Mouse (Mus musculus): Measurements from ENCODE around the gene Gpr158.
A peak's percentile ranks its signal among the peaks of the same experiment; 100 is the strongest.
"Not testable (repeated sequence)": the region's sequence is repeated elsewhere in the genome, so short reads cannot be mapped to it uniquely, and the experiment has no call there.

Gene Gpr158

DNA sequence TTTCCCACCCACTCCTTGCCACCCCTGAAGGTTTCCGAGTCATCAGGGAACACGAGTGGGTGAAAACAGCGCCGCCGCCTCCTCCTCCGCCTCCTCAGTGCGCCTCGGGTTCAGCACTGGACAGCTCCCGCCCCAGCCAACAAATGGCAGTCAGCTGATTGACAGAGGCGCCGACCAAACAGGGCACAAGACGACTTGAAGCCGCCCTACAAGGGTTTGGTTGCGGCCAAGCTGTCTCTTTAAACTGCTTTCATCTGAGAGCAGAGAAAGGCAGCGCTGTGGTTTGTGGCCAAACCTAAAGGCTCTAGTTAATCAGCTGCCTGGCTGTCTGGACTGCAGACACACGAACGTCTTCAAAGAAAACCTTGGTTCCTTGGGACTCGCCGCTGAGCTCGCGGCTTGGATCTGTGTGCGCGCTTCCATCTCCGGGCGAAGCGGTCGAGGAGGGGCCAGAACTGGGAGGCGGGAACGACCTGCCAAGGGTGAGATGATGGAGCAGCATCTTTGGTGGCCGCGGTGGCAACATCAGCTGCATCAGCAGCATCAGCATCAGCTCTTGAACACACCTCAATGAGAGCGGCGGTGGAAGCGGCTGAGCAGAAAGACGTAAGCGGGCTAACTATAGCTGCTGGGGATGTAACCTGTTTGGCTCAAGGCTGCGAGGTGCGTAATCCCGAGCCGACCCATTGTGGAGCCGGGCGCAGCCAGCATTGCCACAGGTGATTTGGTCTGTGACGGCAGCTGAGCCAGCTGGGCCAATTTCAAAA, at the start of gene Gpr158:
Gene Gpr158, plus strand, starts transcription at position 198 of the 767 bp plus-strand sequence.
- peak; percentile 94 for DNase-seq

DNA sequence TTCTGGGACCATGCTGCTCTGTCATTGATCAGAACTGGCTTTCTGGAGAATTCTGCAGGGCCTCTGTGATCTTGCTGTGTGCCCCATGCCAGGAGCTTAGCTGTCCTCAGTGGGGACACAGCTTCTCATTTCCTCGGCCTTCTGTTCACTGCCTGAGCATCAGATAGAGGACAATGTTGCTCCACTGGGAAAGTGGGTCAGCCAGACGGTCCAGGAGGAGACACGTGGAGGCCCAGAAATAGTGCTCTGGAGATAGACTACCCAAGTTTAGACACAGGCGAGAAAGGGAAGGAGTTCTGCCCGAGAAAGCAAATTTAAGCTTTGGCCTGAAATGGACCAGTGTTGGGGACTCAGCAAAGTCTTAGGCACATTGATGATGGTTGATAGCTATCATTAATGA, 23.5 kb upstream of the Gpr158 start:
- DNase-seq = peak; percentile 88

DNA sequence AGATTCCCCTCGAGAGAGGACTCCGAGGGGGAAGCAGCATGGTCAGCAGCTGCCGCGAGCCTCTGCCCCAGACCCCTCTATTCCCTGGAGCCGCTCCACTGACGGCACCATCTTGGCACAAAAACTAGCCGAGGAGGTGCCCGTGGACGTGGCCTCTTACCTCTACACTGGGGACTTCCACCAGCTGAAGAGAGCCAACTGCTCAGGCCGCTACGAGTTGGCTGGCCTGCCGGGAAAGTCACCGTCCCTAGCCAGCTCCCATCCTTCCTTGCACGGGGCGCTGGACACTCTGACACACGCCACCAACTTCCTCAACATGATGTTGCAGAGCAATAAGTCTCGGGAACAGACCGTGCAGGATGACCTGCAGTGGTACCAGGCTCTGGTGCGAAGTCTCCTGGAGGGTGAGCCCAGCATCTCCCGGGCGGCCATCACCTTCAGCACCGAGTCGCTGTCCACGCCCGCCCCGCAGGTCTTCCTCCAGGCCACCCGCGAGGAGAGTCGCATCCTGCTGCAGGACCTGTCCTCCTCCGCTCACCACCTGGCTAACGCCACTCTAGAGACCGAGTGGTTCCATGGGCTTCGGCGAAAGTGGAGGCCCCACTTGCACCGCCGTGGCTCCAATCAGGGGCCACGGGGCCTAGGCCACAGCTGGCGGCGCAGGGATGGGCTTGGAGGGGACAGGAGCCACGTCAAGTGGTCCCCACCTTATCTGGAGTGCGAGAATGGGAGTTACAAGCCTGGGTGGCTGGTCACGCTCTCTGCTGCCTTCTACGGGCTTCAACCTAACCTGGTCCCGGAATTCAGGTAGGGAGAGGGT, 1.2 kb downstream of the Gpr158 start:
- DNase-seq = peak; percentile 57

DNA sequence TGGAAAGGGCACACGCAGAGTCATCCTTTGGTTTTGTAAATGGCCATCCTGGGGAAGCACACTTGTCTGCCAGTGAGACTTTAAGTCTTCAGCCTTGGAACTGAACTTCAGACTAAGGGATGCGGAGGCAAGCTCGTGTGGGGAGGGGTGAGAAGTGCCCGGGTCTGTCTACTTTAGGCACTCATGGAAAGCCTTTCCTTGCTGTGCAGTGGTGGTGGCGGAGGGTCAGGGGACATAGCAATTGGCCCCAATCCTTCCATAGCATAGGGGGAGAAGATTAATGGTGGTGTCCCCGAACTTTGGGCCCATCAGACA, 1.8 kb downstream of the Gpr158 start:
- DNase-seq = peak; percentile 35

DNA sequence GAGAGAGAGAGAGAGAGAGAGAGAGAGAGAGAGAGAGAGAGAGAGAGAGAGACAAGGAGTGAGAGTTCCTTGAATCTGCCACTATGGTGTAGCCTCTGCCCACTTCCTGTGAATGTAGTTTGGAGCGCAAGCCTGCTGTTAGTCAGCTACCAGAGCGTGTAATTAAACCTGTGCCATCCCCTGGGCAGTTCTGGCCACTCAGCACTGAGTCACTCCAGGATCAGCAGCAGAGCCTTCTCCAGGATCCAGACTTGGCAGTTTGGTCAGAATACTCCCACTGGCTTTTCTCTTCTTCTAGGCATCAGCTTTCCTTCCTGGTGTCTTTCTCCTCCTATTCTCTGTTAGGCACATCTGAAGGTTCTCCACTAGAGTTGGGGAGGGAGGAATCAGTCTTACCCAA, 2.2 kb downstream of the Gpr158 start:
- DNase-seq = peak; percentile 69

DNA sequence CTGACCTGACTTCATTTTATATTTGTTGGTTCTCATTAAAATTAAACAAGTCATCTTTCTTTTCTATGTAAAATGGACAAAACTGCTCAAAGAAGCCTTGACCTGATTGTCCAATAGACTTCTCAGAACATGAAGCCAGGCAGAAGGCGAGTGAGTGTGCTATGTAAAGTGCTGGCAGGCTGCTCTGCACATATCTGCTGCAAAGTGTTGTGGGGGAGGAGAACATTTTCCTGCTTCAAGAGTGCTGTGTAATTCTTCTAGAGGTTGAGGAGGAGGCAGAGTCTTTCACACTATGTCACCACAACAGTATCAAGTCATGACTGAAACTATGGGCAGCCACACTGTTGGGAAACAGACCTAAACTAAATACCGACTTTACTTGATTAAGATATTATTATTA, 12.2 kb downstream of the Gpr158 start:
- no peak for DNase-seq

DNA sequence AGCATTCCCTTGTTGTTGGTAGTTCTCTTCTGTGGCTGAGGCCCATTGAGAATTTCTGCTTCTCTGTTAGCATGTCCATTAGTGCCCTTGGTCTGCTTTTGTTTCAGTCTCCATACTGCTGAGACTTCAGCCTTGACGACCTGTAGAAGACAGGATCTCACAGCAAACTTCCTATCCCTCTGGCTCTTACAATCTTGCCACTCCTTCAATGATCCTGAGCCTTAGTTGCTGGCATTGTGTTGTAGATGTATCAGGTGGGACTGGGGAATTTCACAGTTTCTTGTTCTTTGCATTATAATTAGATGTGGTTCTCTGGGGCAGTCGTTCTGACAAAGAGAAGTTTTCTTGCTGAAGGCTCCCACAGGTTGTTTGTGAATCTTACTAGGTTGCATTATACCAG, 25.4 kb downstream of the Gpr158 start:
- no peak for DNase-seq

DNA sequence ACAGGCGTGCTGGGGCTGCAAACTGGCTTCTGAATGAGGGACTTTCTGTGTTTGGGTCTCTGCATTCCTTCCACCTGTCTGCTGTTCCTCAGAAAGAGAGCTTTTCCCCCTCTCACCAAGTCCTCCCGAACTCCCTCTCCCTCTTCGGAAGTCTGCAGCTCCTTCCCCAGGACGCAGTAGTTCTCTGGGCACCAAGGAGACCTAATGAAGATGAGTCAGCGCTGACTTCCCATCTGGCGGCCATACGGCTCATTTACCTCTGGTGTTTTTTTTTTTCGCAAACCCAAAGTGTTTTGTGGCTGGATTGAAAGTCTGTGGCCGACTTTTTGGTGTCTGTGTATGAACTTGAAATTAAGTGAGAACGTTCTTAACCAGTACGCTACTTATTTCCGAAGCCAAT, 30.0 kb downstream of the Gpr158 start:
- DNase-seq = no peak

DNA sequence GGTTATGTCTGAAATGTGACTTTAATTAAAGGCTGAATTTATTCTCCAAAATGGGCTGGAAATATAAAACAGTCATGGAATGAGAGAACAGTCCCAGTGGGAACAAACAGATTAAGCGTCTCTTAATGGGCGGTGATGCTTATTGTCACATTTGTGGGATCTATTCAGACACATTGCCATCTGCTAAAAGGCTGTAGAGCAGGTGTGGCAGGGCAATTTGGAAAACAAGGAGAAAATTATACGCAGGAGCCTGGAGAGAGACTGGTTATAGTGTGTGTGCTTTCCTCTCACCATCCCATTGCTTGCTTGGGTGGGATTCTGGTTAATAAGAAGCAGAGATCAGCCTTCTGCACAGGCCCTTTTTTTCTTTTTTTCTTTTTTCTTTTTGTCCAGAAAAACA, 32.3 kb downstream of the Gpr158 start:
- DNase-seq = peak; percentile 27

DNA sequence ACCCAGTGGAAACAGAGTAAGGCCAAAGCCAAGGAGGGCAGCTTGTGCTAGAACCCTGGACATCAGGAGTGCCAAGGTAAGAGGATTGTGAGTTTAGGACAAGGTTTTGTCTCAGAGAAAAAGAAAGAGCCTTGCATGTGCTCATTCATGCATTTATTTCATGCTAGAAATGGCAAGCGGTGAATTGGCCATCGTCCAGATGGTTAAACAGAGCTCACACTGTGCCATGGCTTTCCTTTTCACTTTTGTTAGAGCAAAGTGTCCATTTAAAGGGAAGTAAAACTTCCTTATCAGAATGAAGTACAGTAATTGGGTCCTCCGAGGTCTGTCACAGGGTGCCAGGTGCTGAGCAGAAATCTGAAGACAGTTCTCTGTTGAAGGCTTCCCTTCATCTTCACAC, 38.3 kb downstream of the Gpr158 start:
- DNase-seq = peak; percentile 63

DNA sequence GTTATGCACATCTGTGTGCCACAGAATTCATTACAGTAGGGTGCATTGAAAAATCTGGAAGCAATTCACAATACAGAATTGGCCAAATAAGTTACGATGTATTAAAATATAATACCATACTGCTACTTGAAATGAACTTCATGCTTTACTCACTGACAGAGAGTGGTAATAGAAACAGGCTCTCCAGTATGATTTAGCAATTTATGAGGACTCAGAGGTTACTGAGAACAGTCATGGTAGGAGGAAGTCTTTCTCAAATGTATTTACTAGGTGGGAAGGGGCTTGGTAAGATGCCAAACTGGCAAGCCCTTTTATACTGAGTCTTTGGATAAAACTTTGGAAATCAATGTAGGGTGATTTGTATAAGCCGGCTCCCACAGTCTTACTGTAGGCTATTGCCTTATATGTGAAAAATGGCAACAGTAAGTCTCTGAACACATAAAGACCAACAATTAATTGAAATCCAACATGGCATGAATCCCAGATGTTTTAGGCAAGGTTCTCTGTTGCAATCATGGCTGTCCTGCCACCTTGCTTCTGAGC, 40.2 kb downstream of the Gpr158 start:
- DNase-seq = no peak

DNA sequence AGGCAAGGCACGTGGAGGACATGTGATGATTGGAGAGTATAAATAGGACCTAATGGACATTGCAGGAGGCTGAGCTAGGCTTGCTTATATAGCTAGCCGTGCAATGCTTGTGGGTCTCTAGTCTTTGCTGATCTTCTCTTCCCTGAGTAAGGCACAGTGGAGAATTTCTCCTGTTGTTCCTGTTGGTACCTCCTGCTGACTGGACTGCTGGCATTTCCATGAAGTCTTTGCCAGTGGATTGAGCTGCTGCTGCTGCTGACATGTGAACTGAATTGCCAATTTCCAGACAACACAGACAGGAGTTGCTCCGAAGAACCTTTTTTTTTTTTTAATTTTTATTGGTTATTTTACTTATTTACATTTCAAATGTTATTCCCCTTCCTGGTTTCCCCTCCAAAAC, 41.5 kb downstream of the Gpr158 start:
- no peak for DNase-seq

DNA sequence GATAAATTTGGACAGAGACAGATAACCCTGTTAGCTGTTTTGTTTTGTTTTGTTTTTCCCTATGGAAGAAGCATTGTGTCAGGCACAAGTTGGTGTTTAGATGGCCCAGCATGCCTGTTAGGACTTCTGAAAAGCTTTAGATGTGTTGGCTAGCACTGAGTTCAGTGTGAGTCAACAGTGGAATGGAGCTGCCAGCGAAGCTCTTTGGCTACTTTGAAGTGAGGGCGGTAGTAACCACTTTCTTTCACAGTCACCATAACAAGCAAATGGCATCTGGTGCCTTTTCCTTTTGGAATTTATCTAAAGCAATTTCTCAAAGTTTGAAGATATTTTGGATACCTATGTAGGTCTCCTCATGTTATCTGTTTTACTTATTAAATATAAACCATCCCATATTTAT, 62.9 kb downstream of the Gpr158 start:
- DNase-seq = no peak

DNA sequence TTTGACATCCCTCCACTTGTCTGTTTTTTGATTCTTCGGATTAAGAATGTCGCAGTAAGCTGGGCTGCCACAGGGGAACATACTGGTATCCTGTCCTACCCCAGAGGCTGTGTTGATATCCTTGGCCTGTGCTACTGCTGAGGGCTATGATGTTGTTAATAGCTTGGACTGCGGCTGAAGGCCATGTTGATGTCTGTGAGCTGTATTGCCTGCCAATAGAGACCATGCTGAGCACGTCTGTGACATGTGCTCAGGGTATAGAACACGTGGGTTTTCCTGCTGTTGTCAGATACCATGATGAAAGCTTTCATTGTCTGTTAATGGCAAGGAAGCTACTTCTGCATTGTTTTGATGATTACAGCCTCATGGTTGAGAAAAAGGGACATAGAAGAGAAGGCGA, 63.8 kb downstream of the Gpr158 start:
- no peak for DNase-seq

DNA sequence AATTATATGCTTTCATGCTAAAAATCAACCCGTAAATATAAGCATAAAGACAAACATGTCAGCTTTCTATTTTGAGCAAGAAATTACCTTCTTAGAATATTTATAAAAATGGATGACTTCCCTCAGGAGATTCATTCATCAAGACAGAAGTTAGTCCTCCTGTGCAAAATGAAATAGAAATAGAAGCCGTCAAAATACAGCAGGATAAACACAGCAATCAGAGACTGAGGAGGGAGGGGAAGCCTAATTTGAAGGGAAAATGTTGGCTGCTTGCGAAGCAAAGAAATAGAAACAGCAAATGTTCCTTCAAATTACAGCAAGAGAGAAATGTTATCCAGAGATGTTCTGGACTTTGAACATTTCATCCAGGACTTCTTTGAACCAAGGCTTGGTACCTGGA, 72.3 kb downstream of the Gpr158 start:
- no peak for DNase-seq

DNA sequence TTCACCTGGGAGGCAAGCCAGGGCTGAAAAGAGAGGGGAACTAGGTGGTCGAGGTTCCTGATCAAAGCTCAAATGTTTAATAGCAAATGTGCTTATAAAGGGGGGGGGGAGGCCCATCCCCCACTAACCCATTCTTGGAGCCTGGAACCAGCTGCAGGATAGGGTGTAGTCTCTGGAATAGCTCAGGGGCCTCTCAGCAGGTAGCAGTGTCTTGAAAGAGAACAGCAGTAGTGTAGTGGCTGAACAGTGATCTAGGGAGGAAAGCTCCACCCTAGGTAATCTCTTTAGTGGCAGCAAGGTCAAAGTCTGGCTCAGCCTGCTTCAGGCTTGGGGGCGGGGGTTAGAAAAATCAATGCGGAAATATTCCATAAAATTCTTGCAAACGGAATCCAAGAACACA, 93.3 kb downstream of the Gpr158 start:
- not testable (repeated sequence) for DNase-seq

DNA sequence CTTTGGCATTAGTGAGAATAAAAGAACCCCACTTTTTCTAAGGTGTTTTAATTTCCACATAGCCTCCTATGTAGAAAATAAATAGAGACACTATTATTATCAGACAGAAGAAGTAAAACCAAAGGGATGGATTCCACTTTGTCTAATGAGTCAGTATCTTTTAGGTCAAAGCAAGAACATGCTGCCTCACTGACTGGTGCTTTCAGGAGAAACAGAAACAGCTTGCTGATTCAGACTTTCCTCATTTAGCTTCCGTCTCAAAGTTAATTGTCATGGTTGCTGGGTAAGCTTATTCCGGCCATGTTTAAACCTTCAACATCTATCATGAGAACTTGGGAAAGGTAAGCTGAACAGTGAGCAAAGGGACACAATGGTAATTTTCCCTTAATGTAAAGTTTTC, 107.6 kb downstream of the Gpr158 start:
- DNase-seq = no peak

DNA sequence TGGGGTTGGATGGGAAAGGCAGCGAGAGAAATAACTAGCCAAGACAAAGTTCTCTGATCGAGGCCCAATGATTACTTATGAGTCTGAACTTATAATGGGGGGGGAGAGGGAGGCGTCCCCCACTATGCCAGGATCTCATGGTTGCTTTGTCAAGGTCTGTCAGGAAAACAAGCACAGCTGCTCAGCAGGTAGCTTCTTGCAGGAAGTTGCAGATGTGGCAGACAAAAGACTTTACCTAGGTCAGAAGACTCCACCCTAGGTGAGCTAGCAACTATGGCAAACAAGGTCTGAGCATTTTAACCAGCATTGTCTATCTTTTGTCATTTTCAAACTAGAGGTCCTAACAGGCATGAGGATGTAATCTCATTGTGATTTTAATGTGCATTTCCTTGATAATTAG, 129.5 kb downstream of the Gpr158 start:
- no peak for DNase-seq

DNA sequence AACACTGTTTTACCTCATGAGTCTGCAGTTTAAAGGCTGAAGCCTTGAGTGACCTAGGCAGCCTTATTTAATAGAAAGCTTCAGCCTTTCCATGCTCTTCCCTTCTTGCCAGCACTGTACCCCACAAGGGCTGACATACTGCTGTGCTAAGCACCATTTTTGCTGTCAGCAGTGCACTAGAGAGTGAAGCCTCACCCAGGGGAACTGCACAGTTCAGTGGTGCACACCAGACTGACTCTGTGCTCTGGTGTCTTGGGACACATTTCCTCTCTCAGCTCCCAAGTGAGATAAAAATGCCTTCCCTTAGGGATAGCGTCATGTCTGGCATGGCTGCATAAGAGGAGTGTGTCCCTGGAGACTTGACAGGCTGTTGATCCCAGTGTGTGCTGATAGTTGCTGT, 130.6 kb downstream of the Gpr158 start:
- DNase-seq = no peak

DNA sequence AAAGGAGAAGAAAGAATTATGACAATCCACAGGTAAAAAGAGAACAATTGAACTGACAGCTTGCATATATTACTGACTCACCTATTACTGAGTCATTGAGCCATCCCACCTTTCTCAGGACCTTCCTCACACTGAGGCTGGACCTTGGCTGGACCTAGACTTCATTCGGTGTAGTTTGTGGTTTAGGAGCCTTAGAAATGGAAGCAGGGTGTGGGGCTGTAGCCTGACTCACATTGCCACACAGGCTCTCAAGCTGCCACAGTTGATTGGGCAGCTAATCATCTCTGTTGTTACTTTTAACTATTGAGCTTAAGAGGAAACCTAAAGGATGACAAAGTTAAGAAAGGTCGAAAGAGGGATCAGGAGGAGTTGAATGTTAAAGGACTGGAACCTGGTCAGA, 132.1 kb downstream of the Gpr158 start:
- DNase-seq = no peak

DNA sequence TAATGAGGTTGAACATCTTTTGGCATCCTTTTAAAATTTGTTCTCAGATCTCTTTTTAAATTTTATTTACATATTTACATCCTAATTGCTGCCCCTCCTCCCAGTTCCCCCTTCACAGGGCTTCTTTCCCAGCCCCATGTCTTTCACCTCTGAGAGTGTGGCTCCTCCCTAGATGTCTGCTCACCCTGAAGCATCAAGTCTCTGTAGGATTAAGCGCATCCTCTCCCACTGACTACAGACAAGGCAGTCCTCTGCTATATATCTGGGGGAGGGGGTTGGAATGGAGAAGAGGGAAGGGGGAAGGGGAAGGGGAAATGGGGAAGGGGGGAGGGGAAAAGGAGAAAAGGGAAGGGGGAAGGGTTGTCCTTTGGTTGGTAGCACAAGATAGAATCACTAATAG, 140.1 kb downstream of the Gpr158 start:
- no peak for DNase-seq

DNA sequence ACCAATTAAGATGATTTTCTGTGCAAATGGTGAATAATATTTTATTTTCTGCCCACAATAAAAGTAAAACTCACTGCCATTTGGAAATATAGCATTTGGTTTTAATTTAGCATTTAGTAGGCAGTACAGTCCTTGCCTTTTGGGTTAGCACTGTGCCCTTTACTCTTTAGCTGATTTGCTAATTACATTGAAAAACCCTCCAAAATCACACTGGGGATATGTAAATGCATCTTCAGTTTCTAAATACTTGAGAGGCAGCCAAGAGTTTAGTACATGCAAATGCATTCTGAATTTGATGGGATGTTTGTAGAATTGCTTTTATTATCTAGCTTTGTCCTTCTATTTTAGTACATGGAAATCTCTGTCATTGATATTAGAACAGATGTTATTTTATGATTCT, 163.4 kb downstream of the Gpr158 start:
- DNase-seq = no peak

DNA sequence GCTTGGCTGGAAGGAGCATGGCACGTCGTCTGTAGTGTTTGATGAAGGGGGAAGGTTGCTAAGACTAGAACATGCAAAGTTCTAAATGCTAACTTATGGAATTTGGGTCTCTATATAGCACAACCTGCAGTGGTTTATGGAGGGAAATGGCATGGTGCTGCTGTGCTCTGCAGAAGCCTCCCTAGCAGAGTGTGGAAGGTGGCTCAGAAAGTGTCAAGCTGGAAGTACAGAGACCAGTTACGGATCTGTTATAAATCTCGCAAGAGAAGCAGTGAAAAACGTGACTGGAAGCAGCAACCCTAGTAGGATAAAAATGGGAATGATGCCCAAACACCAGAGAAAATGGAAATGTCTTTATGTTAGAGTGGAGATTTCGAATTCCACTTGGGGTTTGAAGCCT, 251.8 kb downstream of the Gpr158 start:
- no peak for DNase-seq

DNA sequence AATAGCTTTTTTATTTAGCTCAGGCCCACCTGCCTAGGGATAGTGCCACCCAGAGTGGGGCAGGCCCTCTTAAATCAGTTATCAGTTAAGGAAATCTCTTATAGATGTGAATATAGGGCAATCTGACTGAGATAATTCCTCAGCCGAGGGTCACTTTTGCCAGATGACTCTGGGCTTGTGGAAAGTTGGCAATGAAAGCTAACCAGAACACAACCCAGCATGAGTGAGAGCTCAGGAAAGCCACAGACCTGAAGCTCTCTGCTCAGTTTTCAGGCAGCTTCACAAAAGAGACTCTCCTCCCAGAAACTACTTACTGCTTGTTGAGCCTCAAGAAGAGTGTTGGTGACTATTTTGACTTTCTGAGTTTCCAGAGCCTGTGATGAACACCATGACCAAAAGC, 264.8 kb downstream of the Gpr158 start:
- DNase-seq = peak; percentile 40
